Mouse (Mus musculus) C2C12 (cell line): ENCODE measurements around the gene Nat8f5.
"Not testable (repeated sequence)": the region's sequence is repeated elsewhere in the genome, so short reads cannot be mapped to it uniquely, and the experiment has no call there.

ENCODE experiments used
- CEBPB ChIP-seq: IDR thresholded peaks from one replicate; pipeline ENCODE4 v1.6.1; 2011; ENCODE audit warnings: low read depth, mild to moderate bottlenecking, control low read depth, moderate library complexity
- CTCF ChIP-seq: IDR thresholded peaks from one replicate; pipeline ENCODE4 v1.5.1; 2011; ENCODE audit not compliant: control insufficient read depth, insufficient read depth, insufficient read length

DNA sequence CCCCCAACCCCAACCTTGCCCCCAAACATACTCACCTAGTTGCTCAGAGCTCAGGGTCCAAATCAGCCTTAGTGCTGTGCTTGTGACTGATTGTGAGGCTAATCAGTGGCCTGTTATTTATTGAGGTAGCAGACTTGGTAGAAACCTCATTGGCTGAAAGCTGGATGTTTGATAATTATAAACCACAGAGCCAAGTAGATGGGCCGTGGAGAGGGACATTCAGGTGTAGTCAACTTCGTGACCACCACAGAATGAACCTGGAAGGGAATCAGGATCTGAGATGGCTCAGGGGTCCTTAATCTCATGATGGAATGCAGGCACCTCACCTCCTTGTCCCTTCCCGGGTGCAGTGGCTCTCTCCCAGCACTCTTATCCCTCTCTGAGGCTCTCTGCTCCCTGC is 11.0 kb downstream of the Nat8f5 start:
- not testable (repeated sequence) for TF ChIP-seq CTCF, CEBPB
